Mouse (Mus musculus) lung, postnatal 0 days (tissue): ENCODE measurements around the gene Patj.
A peak's percentile ranks its signal among the peaks of the same experiment; 100 is the strongest.

Experiments used
- CTCF ChIP-seq: IDR thresholded peaks from 2 replicates; pipeline ENCODE4 v1.5.1; 2016; ENCODE audit warnings: antibody characterized with exemption, mild to moderate bottlenecking
- EP300 ChIP-seq: IDR thresholded peaks from 2 replicates; pipeline ENCODE4 v1.6.1; 2016; ENCODE audit warnings: antibody characterized with exemption, mild to moderate bottlenecking, control low read depth

GRCm38 (mm10) chr4:98622996-98623673 is 227.6 kb downstream of the Patj start:
- TF ChIP-seq CTCF (peak; percentile 32), EP300 (no peak)
